Mouse (Mus musculus) testis, adult 2 months (tissue): ENCODE measurements around the gene Nanog.

Experiments used
- CTCF ChIP-seq: fragments of 200-500 bp; IDR thresholded peaks from 2 replicates; pipeline ENCODE4 v1.5.1; 2012; ENCODE audit warnings: low read depth, mild to moderate bottlenecking, inconsistent platforms, low read length, moderate library complexity; ENCODE audit not compliant: control insufficient read depth, insufficient read depth, insufficient replicate concordance
- POLR2A ChIP-seq: fragments of 200-500 bp; IDR thresholded peaks from 2 replicates; pipeline ENCODE4 v1.6.1; 2012; ENCODE audit warnings: low read depth, mild to moderate bottlenecking, inconsistent platforms, low read length, moderate library complexity; ENCODE audit not compliant: control insufficient read depth

- TF ChIP-seq CTCF (no peak), POLR2A (no peak)
Measured at GRCm38 (mm10) chr6:122706337-122706840, 900 bp upstream of the Nanog start.
